Mouse (Mus musculus) stomach, embryonic 14.5 days (tissue): ENCODE data around the gene Cyb561a3. TPM values are rescaled to one million over a fixed set of nuclear protein-coding genes. Genes with fewer than 3 reads are reported as not detected.
A peak's percentile ranks its signal among the peaks of the same experiment; 100 is the strongest.

Source experiments
- ATAC-seq: fragments of 200-750 bp; cut with Nextera tagmentation; 2 replicates; pipeline ENCODE4 v1.8.0; 2017; ENCODE audit warnings: low read depth, moderate TSS enrichment; ENCODE audit not compliant: insufficient number of reproducible peaks, insufficient read depth, low FRiP score
- H3K27ac ChIP-seq: fragments of 300-500 bp; sonication (generic); 2 replicates; pipeline ENCODE4 v1.5.1; 2014; ENCODE audit warnings: mild to moderate bottlenecking, low read length, moderate library complexity, mixed read lengths
- H3K27me3 ChIP-seq: fragments of 300-500 bp; sonication (generic); 2 replicates; pipeline ENCODE4 v1.6.1; 2014; ENCODE audit warnings: low read length, control low read depth, mixed read lengths; ENCODE audit not compliant: control insufficient read depth, insufficient read depth
- H3K36me3 ChIP-seq: fragments of 300-500 bp; sonication (generic); 2 replicates; pipeline ENCODE4 v1.6.1; 2014; ENCODE audit warnings: mild to moderate bottlenecking, control low read depth, low read length, moderate library complexity, mixed read lengths; ENCODE audit not compliant: control insufficient read depth, insufficient read depth
- H3K4me1 ChIP-seq: fragments of 300-500 bp; sonication (generic); 2 replicates; pipeline ENCODE4 v1.6.1; 2014; ENCODE audit warnings: low read length, control low read depth, mixed read lengths; ENCODE audit not compliant: control insufficient read depth, insufficient read depth
- H3K4me2 ChIP-seq: fragments of 300-500 bp; sonication (generic); replicated peaks from 2 replicates; pipeline ENCODE4 v1.6.1; 2014; ENCODE audit warnings: low read depth, low read length, control low read depth
- H3K4me3 ChIP-seq: fragments of 300-500 bp; sonication (generic); 2 replicates; pipeline ENCODE4 v1.5.1; 2014; ENCODE audit warnings: low read depth, low read length, control low read depth
- H3K9ac ChIP-seq: fragments of 300-500 bp; sonication (generic); replicated peaks from 2 replicates; pipeline ENCODE4 v1.6.1; 2014; ENCODE audit warnings: low read depth, mild to moderate bottlenecking, control low read depth, low read length, moderate library complexity, mixed read lengths
- H3K9me3 ChIP-seq: fragments of 300-500 bp; sonication (generic); 2 replicates; pipeline ENCODE4 v1.6.1; 2016; ENCODE audit warnings: low read depth, low read length, control low read depth; ENCODE audit not compliant: control insufficient read depth
- WGBS: fragments of 180-500 bp; shearing (Covaris S2); extraction: QIAGEN DNeasy Blood & Tissue Kit; methylation state at CpG from one replicate; pipeline ENCODE4 v1.1.7; 2014; 5-methylcytosine and 5-hydroxymethylcytosine counted together
- polyA plus RNA-seq: library from polyadenylated mRNA; unstranded; fragments of >200 nt; fragmentation: Nextera tagmentation; extraction: Ambion mirVana; gene quantifications from 2 replicates; pipeline ENCODE4 v1.2.1, GENCODE M21; 2014

Cyb561a3 gene
- polyA plus RNA-seq, 1 experiment from 2014 or later: 18.9 TPM

- ATAC-seq: no peak
- H3K27ac ChIP-seq: peak overlapping the region; percentile 79
- H3K9me3 ChIP-seq: no peaks in the 10 kb centered on the region
- peak overlapping the region; percentile 49 for H3K9ac ChIP-seq
- no peaks in the 10 kb centered on the region for H3K27me3 ChIP-seq
- H3K4me1 ChIP-seq: peaks cover 27% of the 10 kb centered on the region
- WGBS: 9% methylated on average over 6 of the region's 6 CpGs
- peak overlapping the region; percentile 47 for H3K4me2 ChIP-seq
- peak overlapping the region; percentile 23 for H3K4me3 ChIP-seq
- H3K36me3 ChIP-seq: peaks cover under 1% of the 10 kb centered on the region; the same call in 1 of the 2 replicates
Observed at GRCm38 (mm10) chr19:10602247-10602769, 25.3 kb downstream of the Cyb561a3 start.

- Histone ChIP-seq H3K4me3 (peak overlapping the region; percentile 23), H3K4me2 (peak overlapping the region; percentile 47), H3K27ac (peak overlapping the region; percentile 79), H3K36me3 (peaks cover 5% of the 10 kb centered on the region), H3K9ac (peak overlapping the region; percentile 49), H3K27me3 (no peaks in the 10 kb centered on the region), H3K4me1 (peaks cover 27% of the 10 kb centered on the region), H3K9me3 (no peaks in the 10 kb centered on the region)
- WGBS: 5% methylated on average over 9 of the region's 9 CpGs
- peak; percentile 58; the same call in 1 of the 2 replicates for ATAC-seq
Observed at GRCm38 (mm10) chr19:10602787-10603186, 25.8 kb downstream of the Cyb561a3 start.

GRCm38 (mm10) chr19:10603660-10604523, 26.9 kb downstream of the Cyb561a3 start:
- ATAC-seq: no peak
- peaks cover 27% of the 10 kb centered on the region for H3K4me1 ChIP-seq
- H3K27me3 ChIP-seq: no peaks in the 10 kb centered on the region
- H3K9ac ChIP-seq: no peak overlapping the region
- 82% methylated on average over 18 of the region's 18 CpGs for WGBS
- peak overlapping the region; percentile 52; the same call in 1 of the 2 replicates for H3K4me2 ChIP-seq
- peak overlapping the region; percentile 87; the same call in 1 of the 2 replicates for H3K27ac ChIP-seq
- peaks cover 16% of the 10 kb centered on the region for H3K36me3 ChIP-seq
- H3K4me3 ChIP-seq: no peak overlapping the region
- H3K9me3 ChIP-seq: no peaks in the 10 kb centered on the region

GRCm38 (mm10) chr19:10604534-10604933, 27.6 kb downstream of the Cyb561a3 start:
- Histone ChIP-seq H3K4me1 (peaks cover 27% of the 10 kb centered on the region), H3K4me3 (peak overlapping the region; percentile 98; the same call in 1 of the 2 replicates), H3K36me3 (peaks cover 22% of the 10 kb centered on the region), H3K4me2 (peak overlapping the region; percentile 52), H3K9ac (peak overlapping the region; percentile 49), H3K27me3 (no peaks in the 10 kb centered on the region), H3K9me3 (no peaks in the 10 kb centered on the region), H3K27ac (peak overlapping the region; percentile 87)
- WGBS: 39% methylated on average over 3 of the region's 3 CpGs
- no peak for ATAC-seq

- Histone ChIP-seq H3K4me2 (peak within 1 kb of the TSS; percentile 85), H3K4me1 (peaks cover 27% of the 10 kb centered on the region), H3K9ac (peak within 1 kb of the TSS; percentile 94), H3K27me3 (no peaks in the 10 kb centered on the region), H3K4me3 (peak within 1 kb of the TSS; percentile 98), H3K36me3 (peaks cover 31% of the 10 kb centered on the region), H3K27ac (peak within 1 kb of the TSS; percentile 93), H3K9me3 (no peaks in the 10 kb centered on the region)
- under 1% methylated on average over 49 of the region's 49 CpGs for WGBS
- ATAC-seq: peak; percentile 97
Observed at GRCm38 (mm10) chr19:10605293-10605900, 28.4 kb downstream of the Cyb561a3 start, which contains the start of the genes Ddb1 and Tkfc. Ddb1 (plus strand) TSS chr19:10605327. Tkfc (minus strand) TSS chr19:10605654.

GRCm38 (mm10) chr19:10605901-10606622, 29.1 kb downstream of the Cyb561a3 start:
- no peak for ATAC-seq
- Histone ChIP-seq H3K27ac (peak overlapping the region; percentile 93), H3K36me3 (peaks cover 37% of the 10 kb centered on the region), H3K9me3 (no peaks in the 10 kb centered on the region), H3K9ac (peak overlapping the region; percentile 94), H3K4me3 (peak overlapping the region; percentile 98), H3K4me1 (peaks cover 27% of the 10 kb centered on the region), H3K4me2 (peak overlapping the region; percentile 85), H3K27me3 (no peaks in the 10 kb centered on the region)
- WGBS: 5% methylated on average over 20 of the region's 20 CpGs

- no peak overlapping the region for H3K4me3 ChIP-seq
- no peaks in the 10 kb centered on the region for H3K9me3 ChIP-seq
- no peaks in the 10 kb centered on the region for H3K27me3 ChIP-seq
- no peak for ATAC-seq
- H3K4me1 ChIP-seq: peaks cover 16% of the 10 kb centered on the region
- no peak overlapping the region for H3K27ac ChIP-seq
- 72% methylated on average over 5 of the region's 5 CpGs for WGBS
- H3K9ac ChIP-seq: no peak overlapping the region
- peaks cover 63% of the 10 kb centered on the region for H3K36me3 ChIP-seq
- H3K4me2 ChIP-seq: no peak overlapping the region
Observed at GRCm38 (mm10) chr19:10608573-10609240, 31.7 kb downstream of the Cyb561a3 start.
